Mouse (Mus musculus) MN1 (cell line): ENCODE results near the gene Phkb.

Experiments used
- DNase-seq: peaks from one replicate; pipeline ENCODE4 v3.0.0-alpha.2; 2016; ENCODE audit warnings: low spot score

The Phkb gene

DNA sequence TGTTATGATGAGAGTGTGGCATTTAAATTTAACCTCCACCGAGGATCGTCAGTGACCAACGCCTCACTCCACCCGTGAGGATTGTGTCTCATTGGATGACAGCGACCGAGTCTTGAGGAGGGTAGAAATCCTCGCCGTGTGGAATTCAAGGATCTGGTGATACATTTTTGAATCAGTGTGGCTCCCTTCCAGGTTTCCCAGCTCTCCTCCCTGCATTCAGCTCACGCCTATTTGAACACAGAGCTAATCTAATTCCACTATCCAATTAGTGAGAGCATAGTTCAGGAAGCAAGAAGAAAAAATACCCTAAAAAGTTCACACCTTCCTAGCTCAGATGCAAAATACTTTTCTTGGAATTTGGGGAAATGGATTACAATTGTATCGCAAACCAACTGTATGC lies 249.9 kb downstream of the Phkb start:
- no peak for DNase-seq
